Mouse (Mus musculus): ENCODE data around the gene Podxl. TPM values are rescaled to one million over a fixed set of nuclear protein-coding genes. Genes with fewer than 3 reads are reported as not detected.
"Not testable (repeated sequence)": the region's sequence is repeated elsewhere in the genome, so short reads cannot be mapped to it uniquely, and the experiment has no call there.

Gene Podxl
- total RNA-seq, 2 experiments from 2014 or later, result 15.1 to 18.0 TPM

DNA sequence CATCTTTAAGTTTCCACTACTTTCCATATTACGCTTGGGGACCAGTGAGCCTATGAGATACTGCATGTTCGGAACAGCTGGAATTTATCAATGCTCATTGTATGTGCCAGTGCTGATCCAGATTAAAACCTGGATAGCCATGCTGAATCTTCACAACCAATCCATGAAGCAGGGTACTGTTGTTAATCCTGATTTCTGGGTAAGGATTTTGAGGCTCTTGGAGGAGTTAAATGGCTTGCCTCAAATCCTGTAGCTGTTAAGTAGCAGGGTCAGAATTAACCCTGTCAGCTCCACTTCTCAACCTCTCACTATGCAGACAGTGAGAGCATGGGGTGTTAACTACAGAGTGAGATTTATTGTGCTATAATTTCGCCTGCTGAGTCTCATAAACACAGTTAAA lies 7.7 kb upstream of the Podxl start:
- intact Hi-C loops (cut with DNase I), result no loop called here
- DNase-seq (ENCODE audit: low spot score in 2 of 2), result no peak

DNA sequence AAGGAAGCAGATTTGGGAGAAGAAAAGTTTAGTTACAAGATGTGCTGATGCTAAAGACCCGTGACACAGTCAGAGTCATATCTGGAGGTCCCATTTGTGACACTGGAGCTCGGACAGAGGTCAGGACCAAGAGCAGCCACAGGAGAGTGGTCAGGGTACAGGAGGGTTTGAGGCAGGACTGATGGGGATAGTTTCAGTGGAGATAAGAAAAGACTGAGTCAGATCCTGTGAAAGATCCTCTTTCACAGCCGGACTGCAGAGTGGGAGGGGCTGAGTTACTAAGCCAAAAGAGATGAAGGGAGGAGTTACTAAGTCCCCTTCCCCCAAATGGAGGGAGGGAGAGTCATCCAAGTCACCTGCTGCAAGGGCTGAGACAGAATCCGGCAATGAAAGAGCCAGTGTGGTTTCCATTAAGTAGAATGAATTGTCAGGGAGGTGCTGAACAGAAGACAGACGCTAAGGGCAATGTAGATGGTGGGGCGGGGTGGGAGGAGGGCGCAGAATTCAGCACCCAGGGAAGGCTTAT lies 4.4 kb upstream of the Podxl start:
- intact Hi-C loops (cut with DNase I), result no loop called here
- no peak for DNase-seq (ENCODE audit: low spot score in 2 of 2)

DNA sequence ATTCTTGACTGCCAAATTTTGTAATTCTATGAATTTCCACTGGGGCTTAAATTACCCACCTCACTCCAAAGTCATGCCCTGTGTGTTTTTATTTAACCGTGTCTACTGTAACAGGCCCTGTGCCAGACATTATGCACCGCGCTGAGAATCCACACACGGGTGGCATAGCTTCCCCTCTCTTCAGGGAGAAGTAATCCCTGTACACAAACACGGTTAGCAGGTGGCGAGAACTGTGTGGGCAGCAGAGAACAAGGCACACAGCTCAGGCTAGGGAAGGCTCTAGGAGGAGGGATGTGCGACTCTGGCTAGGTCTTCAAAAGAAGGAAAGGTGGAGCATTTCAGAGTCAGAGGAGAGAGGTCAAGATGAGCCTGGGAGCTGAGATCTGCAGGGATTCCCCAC lies 3.4 kb upstream of the Podxl start:
- peak in 1 of 2 experiments; percentile 30 for DNase-seq (ENCODE audit: low spot score in 2 of 2)
- intact Hi-C loops (cut with DNase I), result no loop called here

DNA sequence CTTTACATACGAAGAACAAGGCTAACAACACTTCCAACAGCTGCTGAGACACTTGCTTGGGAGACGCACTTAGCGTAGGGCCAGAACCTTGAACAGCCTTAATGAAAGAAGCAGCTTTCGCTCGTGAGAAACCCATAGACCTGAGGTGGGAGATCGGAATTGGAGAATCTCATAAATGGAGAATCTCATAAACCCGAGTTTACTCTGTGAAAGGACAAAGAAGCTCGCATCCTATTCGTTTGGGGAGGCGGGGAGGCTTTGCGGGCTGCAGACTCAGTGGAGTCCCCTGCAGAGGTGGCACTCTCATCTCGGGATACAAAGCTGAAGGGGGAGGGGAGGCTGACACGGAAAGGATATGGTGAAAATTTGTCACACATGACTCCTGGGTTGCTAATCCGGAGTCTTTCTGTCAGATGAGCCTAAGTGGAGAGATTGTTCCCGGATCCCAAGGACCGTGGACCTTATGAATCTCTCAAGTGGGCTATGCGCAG lies 1.2 kb upstream of the Podxl start:
- DNase-seq (ENCODE audit: low spot score in 2 of 2), result no peak
- intact Hi-C loops (cut with DNase I), result no loop called here

DNA sequence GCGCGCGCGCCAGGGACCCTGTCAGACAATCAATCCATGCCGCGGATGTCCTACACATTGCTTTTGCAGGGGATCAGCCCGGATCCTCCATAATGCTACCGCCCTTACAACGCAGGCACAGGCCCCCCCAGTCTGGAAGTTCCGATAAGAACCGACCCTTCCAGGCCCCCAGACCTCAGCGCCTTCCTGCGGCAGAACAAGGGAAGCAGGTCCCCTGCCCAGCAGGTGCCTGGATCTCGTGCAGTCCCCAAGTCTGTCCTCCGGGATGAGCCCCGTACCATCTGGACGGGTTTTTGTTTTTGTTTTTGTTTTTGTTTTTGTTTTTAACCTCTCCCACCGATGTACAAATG lies 376 bp upstream of the Podxl start:
- intact Hi-C loops (cut with DNase I), result no loop called here
- DNase-seq (ENCODE audit: low spot score in 2 of 2), result peak in 1 of 2 experiments; percentile 17

DNA sequence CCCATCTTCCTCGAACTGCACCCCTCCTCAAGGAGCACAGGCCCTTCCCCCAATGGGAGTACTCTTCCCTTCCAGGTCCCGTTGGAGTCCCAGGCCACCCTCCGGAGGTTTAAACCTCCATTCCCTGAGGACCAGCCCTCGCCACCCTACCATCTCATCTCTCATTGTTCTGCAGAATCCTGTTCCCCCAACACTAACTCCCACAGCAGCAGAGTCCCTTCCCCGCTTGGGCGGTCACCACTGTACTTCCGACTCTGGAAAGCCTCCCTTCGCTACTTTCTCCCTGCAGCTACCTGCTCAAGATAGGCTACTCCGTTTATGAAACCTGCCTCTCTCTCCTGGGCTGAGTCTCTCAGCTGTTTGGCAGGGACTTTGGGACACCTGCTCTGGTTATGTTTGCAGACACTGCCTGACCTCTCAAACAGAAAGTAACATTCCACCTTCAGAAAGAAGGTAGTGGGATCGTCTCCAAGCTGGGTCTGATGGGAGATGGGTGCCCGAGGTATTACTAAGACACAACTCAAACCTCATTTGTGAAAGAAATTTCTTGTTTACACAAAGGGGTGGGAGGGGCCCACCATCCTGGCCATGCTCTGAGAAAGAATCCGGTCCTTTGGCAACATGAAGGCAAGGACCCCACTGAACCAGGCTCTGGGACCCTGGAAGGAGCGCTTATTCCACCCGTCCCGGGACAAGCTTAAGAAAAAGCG lies 1.3 kb downstream of the Podxl start:
- intact Hi-C loops (cut with DNase I), result no loop called here
- DNase-seq (ENCODE audit: low spot score in 2 of 2), result no peak

DNA sequence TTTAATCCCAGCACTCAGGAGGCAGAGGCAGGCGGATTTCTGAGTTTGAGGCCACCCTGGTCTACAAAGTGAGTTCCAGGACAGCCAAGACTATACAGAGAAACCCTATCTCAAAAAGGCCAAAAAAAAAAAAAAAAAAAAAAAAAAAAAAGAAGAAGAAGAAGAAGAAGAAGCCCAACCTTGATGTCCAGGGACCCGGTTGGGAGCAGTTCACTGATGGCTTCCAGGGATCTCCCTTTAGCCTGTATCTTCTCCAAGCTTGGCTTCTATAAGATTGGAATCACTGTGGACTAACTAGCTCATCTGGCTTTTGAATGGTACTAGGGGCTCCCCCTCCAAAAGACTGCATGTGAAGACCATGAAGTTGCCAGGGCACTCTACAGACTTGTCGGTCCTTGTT lies 1.8 kb downstream of the Podxl start:
- intact Hi-C loops (cut with DNase I), result not testable (repeated sequence)

DNA sequence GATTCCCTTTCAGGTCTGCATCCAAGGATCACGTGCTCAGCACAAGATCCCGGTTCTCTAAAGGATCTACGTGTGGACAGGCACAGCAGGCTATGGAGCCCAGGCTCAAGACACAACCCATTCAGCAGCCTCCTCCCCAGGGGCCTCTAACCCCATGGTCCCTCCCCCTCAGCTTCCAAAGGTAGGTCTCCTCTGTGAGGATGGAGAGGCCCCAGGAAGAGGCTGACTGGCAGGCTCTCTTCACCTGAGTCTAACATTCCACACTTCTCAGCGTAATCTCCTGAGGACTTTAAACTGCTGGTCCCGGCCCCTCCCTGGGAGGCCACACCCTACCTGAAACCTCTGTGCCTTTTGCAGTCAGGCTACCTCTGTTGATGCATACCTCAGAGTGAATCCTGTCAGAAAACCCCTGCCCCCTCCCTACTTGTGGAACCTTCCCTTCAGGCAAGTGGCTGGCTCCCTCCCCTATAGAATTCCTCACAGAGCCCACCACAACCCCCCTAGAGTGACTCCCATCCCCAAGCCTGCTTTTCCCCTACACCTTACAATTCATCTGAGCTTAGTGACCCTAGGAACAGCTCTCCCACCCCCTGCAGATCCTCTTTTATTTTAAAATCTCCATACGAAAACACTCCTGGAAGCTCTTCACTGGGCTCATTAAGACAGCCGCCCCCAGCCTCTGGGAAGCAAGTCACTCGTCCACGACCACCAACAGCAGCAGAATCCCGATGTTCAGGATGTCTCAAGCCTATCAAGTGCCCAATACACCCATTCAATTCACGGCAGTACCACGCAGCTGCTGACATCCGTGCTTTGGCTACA lies 3.4 kb downstream of the Podxl start:
- no peak for DNase-seq (ENCODE audit: low spot score in 2 of 2)
- intact Hi-C loops (cut with DNase I), result no loop called here

More for the DNA sequence above, 1.8 kb downstream of the Podxl start:
- not testable (repeated sequence) for DNase-seq (ENCODE audit: low spot score in 2 of 2)

DNA sequence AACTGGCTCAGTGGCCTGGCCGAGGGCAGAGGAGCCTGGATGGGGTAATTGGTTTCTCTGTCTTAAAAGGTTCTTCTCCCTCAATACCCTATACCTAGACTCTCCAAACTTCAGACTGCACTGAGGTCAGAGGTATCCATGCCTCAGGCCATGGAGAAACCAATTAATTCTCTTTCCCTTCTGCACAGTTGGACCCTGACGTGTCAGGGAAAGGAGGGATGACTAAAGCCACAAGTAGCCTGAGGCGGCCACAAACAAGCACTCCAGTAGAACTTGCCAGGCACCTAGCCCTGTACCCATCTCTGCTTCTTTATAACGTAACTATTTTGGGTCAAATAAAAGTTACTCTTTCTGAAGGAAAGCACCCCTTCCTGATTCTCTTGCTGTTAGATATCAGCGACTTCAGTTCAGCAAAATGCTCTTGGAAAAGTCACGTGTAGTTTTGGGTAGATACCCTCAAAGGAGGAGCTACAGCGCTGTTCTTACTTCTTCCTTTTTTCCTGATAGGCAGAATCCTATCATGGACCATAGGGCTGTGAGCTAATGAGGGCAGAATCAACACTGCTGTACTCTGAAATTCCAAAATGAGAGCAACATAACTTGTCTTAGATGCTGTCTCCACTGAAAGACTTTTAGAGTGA lies 7.2 kb downstream of the Podxl start:
- intact Hi-C loops (cut with DNase I), result no loop called here
- no peak for DNase-seq (ENCODE audit: low spot score in 2 of 2)

DNA sequence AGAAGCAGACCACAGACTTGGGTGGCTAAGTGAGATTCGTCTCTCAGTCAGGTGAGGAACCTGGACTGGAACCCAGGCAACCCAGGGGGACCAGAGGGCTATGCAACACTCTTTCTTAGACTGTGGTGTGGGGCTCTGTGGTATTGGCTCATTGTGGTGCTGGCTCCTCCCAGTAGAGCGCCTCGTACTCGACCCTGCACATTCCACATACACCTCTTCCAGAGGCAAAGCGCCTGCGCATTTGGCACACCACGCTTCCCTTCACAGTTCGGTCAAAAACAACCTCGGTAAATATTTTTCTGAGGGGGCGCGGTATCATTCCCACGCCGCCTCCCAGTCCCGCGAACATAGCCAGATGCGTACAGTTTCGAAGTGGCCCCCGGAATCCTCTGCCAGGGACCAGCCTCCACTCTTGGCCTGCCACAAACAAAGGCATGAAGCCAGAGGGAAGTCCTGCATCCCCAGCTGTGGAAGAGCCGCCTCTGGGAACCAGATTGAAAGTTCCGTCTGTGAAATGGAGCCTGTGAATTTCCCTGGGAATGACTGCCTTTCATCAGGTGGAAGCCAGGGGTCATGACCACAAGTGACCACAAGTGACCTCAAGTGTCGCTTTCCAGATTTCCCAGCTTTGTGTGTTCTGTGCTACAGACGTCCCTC lies 12.8 kb downstream of the Podxl start:
- DNase-seq (ENCODE audit: low spot score in 2 of 2), result no peak
- intact Hi-C loops (cut with DNase I), result no loop called here

DNA sequence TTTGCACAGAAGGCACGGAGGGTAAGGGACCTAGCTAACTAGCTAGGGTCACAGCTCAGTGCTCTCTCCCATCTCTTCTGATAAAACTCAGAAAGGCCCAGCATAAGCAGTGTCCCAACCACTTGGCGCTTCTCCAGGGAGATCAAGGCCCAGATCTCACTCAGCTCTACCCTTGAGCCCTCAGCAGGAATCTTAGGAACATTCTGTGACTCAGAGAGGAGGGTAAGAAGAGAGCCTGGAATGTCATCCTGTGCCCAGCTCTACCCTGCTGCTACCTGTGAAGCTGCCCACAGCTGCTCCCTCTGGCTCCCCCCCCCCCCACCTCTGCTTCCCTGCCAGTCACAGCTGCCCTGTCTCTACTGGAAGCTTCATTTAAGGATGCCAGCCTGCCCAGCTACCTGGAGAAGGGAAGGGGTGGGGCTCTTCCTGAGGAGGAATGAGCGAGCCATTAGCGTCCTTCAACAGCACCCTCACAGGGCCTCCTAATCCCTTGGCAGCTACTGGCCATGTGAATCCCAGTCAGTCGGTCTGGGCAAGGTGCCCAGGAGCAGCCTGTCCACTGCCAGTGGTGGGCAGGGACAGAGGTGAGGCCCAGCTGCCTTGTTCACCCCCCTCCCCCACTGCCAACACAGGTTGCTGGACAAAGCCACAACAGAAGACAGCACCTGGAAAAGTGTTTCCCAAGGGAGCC lies 14.3 kb downstream of the Podxl start:
- no peak for DNase-seq (ENCODE audit: low spot score in 2 of 2)
- intact Hi-C loops (cut with DNase I), result no loop called here

DNA sequence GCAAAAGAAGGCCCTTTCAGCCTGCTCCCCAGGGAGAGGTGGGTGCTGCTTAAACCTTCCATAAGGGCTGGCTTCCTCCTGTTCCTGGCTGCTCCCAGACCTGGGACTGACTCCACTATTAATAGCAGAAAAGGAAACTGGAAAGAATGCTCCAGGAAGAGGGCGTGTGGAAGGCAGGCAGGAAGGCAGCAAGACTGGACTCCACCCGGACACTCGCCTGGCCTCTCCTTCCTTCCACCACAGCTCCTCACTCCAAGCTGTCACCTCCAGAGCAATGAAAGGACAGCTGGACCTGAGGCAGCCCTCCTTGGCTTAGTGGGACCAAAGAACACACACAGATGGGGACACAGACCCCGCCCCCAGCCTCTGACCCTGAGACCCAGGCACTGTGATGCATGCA lies 19.5 kb downstream of the Podxl start:
- intact Hi-C loops (cut with DNase I), result no loop called here
- DNase-seq (ENCODE audit: low spot score in 2 of 2), result no peak

DNA sequence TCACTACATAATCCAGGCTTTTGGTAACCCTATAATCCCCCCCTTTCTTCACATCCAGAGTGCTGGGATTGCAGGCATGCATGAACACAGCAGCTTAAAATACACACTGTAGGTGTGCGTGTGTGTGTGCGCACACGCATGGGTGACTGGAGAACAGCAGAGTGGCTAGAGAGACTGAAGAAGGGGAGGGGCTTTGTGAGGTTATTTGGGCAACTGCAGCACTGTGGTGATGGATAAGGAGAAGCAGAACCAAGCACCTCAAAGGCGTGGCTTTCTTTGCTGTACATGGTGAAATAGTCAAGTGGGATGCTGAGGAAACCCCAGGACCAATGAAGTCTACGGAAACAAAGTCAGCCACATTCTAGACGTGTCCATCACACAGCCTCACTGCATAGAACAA lies 23.8 kb downstream of the Podxl start:
- intact Hi-C loops (cut with DNase I), result no loop called here
- no peak for DNase-seq (ENCODE audit: low spot score in 2 of 2)

DNA sequence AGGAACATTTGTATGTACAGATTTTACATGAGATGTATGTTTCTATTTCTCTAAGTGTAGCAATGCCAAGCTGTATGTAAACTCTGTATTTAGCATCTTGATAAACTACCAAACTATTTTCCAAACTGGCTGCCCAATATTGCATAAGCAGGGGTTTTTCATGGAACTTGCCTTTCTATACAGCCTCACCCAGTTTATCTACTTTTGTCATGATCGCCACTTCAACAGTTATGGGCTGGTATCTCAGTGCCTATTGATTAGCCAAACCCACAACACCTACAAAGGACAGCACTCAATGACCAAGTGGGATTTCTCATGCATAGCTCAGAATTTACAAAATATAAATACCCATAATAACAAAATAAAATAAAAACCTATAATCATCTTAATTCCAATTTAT lies 25.7 kb downstream of the Podxl start:
- no peak for DNase-seq (ENCODE audit: low spot score in 2 of 2)

DNA sequence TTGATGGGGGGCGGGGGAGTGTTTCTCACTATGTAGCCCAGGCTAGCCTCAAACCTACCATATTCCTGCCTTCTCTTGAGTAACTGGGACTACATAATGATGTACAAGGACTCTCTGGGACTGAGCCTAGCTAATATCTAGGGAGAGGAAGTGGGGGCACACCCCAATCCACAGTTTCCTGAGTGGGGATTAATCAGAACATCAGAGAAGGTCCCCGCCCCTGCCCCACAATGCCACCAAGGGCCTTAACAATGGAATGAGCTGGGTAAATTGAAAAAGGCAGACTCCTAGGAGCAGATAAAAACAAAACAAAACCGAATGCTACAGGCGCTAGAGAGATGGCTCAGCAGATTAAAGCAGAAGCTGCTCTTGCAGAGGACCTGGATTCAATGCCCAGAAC lies 26.6 kb downstream of the Podxl start:
- intact Hi-C loops (cut with DNase I), result no loop called here
- DNase-seq (ENCODE audit: low spot score in 2 of 2), result no peak

More for the DNA sequence above, 25.7 kb downstream of the Podxl start:
- intact Hi-C loops (cut with DNase I), result no loop called here

DNA sequence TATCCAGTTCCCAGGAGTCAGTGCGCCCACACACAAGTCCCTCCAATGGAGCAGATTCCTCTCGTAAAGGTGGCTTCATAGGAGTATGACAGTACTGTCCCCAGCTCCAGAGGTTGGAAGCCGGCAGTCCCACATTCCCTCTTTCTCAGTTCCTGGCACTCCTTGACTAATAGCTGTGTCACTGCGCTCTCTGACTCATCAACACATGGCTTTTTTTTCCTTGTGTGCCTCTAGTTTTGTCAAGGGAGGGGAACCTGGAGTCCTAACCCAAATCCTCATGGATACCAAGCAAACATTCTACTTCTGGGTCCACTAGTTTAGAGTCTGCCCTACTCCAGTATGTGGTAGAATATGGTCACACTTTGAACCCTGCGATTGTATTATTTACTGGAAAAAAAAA lies 29.1 kb downstream of the Podxl start:
- peak in 1 of 2 experiments; percentile 38 for DNase-seq (ENCODE audit: low spot score in 2 of 2)
- intact Hi-C loops (cut with DNase I), result no loop called here

DNA sequence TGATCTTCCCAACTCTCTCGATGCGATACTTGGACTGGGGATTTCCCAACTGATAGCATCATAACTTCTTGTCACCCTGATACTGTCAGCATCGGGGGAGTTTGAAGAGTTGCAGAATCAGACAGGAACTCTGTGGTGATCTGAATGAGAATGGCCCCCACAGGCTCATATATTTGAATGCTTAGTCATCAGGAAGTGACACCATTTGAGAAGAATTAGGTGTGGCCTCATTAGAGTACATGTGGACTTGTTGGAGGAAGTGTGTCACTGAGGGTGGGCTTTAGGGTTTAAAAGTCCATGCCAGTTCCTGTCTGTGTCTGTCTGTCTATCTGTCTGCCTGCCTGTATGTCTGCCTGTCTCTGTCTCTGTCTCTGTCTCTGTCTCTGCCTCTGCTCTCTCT lies 31.9 kb downstream of the Podxl start:
- intact Hi-C loops (cut with DNase I), result no loop called here
- no peak for DNase-seq (ENCODE audit: low spot score in 2 of 2)

DNA sequence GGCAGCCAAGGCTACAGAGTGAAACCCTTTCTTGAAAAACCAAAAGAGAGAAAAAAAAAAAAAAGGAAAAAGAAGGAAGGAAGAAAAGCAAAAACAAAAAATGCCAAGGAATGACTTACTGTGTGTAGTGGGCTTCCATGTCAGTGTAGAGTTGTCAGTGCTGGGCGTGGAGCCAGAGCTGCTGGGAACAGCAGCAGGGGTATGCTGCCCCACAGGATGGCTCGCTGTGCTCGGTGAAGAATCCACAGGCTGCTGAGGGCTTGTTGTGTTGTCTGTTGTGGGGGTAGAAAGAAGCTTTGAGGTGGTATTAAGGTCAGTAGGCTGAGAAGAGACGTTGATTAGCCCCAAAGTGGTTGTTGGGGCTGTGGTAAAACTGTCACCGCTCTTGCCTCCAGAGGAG lies 35.4 kb downstream of the Podxl start:
- intact Hi-C loops (cut with DNase I), result no loop called here
- DNase-seq (ENCODE audit: low spot score in 2 of 2), result no peak

DNA sequence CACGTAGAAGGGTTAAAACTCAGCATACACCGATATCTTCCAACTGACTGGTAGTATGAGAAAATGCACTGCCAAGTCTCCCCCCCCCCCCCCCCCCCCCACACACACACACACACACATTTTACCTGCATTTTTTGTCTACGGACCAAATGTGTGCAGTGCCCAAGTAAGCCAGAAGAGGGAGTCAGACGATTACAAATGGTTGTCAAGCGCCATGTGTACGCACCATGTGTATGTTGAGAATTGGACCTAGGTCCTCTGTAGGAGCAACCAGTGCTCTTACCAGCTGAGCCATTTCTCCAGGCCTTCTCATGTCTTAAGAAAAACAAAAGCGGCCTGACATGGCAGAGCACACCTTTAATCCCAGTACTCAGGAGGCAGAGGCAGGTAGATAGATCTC lies 35.9 kb downstream of the Podxl start:
- DNase-seq (ENCODE audit: low spot score in 2 of 2), result peak; percentile 71 to 78
- intact Hi-C loops (cut with DNase I), result no loop called here
